Mouse (Mus musculus) heart, embryonic 11.5 days (tissue): Measurements from ENCODE around the gene Ctf1. TPM values are rescaled to one million over a fixed set of nuclear protein-coding genes. Genes with fewer than 3 reads are reported as not detected.
"Not testable (repeated sequence)": the region's sequence is repeated elsewhere in the genome, so short reads cannot be mapped to it uniquely, and the experiment has no call there.

Experiments used
- ATAC-seq: fragments of 200-750 bp; cut with Nextera tagmentation; replicated peaks from 2 replicates; pipeline ENCODE4 v1.8.0; 2017; ENCODE audit warnings: moderate library complexity; ENCODE audit not compliant: insufficient number of reproducible peaks, low FRiP score, low TSS enrichment
- H3K27ac ChIP-seq: fragments of 300-500 bp; sonication (generic); 2 replicates; pipeline ENCODE4 v1.5.1; 2014; ENCODE audit warnings: mild to moderate bottlenecking, low read depth, low read length
- H3K27me3 ChIP-seq: fragments of 300-500 bp; sonication (generic); 2 replicates; pipeline ENCODE4 v1.6.1; 2014; ENCODE audit warnings: mild to moderate bottlenecking, low read length, mixed read lengths; ENCODE audit not compliant: control insufficient read depth, insufficient read depth
- H3K36me3 ChIP-seq: fragments of 300-500 bp; sonication (generic); 2 replicates; pipeline ENCODE4 v1.6.1; 2014; ENCODE audit warnings: mild to moderate bottlenecking, low read length, moderate library complexity, mixed read lengths; ENCODE audit not compliant: control insufficient read depth, insufficient read depth
- H3K4me1 ChIP-seq: fragments of 300-500 bp; sonication (generic); 2 replicates; pipeline ENCODE4 v1.6.1; 2014; ENCODE audit warnings: low read length; ENCODE audit not compliant: control insufficient read depth, insufficient read depth
- H3K4me2 ChIP-seq: fragments of 300-500 bp; sonication (generic); 2 replicates; pipeline ENCODE4 v1.6.1; 2014; ENCODE audit warnings: mild to moderate bottlenecking, moderate library complexity
- H3K4me3 ChIP-seq: fragments of 300-500 bp; sonication (generic); 2 replicates; pipeline ENCODE4 v1.5.1; 2014; ENCODE audit warnings: low read depth, low read length
- H3K9ac ChIP-seq: fragments of 300-500 bp; sonication (generic); 2 replicates; pipeline ENCODE4 v1.6.1; 2014; ENCODE audit warnings: mild to moderate bottlenecking, low read depth, low read length, moderate library complexity
- H3K9me3 ChIP-seq: fragments of 300-500 bp; sonication (generic); replicated peaks from 2 replicates; pipeline ENCODE4 v1.6.1; 2016; ENCODE audit warnings: low read length; ENCODE audit not compliant: control insufficient read depth
- WGBS: fragments of 180-500 bp; shearing (Covaris S2); extraction: QIAGEN DNeasy Blood & Tissue Kit; methylation state at CpG from one replicate; pipeline ENCODE4 v1.1.7; 2014; ENCODE audit not compliant: insufficient replicate concordance; 5-methylcytosine and 5-hydroxymethylcytosine counted together
- polyA plus RNA-seq: library from polyadenylated mRNA; unstranded; fragments of >200 nt; fragmentation: Nextera tagmentation; extraction: Ambion mirVana; gene quantifications from 2 replicates; pipeline ENCODE4 v1.2.1, GENCODE M21; 2014

Gene Ctf1
- polyA plus RNA-seq, 1 experiment from 2014 or later = 4.7 TPM

GRCm38 (mm10) chr7:127688935-127689334 lies 23.6 kb upstream of the Ctf1 start:
- H3K4me3 ChIP-seq = no peak overlapping the region
- H3K4me2 ChIP-seq = no peak overlapping the region
- 88% methylated on average over 7 of the region's 7 CpGs for WGBS
- H3K36me3 ChIP-seq = no peaks in the 10 kb centered on the region
- ATAC-seq = no peak
- no peaks in the 10 kb centered on the region; the same call in 1 of the 2 replicates for H3K27me3 ChIP-seq
- H3K4me1 ChIP-seq = peaks cover 24% of the 10 kb centered on the region
- H3K27ac ChIP-seq = no peak overlapping the region
- H3K9me3 ChIP-seq = no peaks in the 10 kb centered on the region
- 0 out of 2 replicates have a peak overlapping the region, but pooled peaks have one; percentile 28 for H3K9ac ChIP-seq

GRCm38 (mm10) chr7:127689626-127690280 lies 22.8 kb upstream of the Ctf1 start:
- Histone ChIP-seq H3K9me3 (no peaks in the 10 kb centered on the region), H3K27ac (peak overlapping the region; percentile 31; the same call in 1 of the 2 replicates), H3K4me1 (peaks cover 24% of the 10 kb centered on the region), H3K4me3 (no peak overlapping the region), H3K9ac (no peak overlapping the region), H3K4me2 (no peak overlapping the region; the same call in 1 of the 2 replicates), H3K27me3 (no peaks in the 10 kb centered on the region; the same call in 1 of the 2 replicates), H3K36me3 (no peaks in the 10 kb centered on the region)
- ATAC-seq = no peak
- WGBS = 55% methylated on average over 9 of the region's 9 CpGs

- Histone ChIP-seq H3K9me3 (no peaks in the 10 kb centered on the region), H3K4me3 (peak overlapping the region; percentile 38), H3K36me3 (no peaks in the 10 kb centered on the region), H3K27me3 (no peaks in the 10 kb centered on the region), H3K27ac (peak overlapping the region; percentile 96), H3K4me1 (peaks cover 20% of the 10 kb centered on the region), H3K4me2 (peak overlapping the region; percentile 69), H3K9ac (peak overlapping the region; percentile 68)
- ATAC-seq = peak; percentile 74
- 4% methylated on average over 15 of the region's 15 CpGs for WGBS
Measured at GRCm38 (mm10) chr7:127691221-127691989, 21.1 kb upstream of the Ctf1 start.

GRCm38 (mm10) chr7:127693290-127693689 lies 19.2 kb upstream of the Ctf1 start:
- no peak overlapping the region for H3K9ac ChIP-seq
- no peak overlapping the region for H3K4me2 ChIP-seq
- no peaks in the 10 kb centered on the region for H3K9me3 ChIP-seq
- no peaks in the 10 kb centered on the region for H3K36me3 ChIP-seq
- H3K27ac ChIP-seq = no peak overlapping the region
- H3K4me1 ChIP-seq = peaks cover 16% of the 10 kb centered on the region
- no peak for ATAC-seq
- WGBS = 87% methylated on average over 8 of the region's 8 CpGs
- no peaks in the 10 kb centered on the region for H3K27me3 ChIP-seq
- H3K4me3 ChIP-seq = no peak overlapping the region

- not testable (repeated sequence) for H3K27me3 ChIP-seq, H3K27ac ChIP-seq, H3K4me2 ChIP-seq, H3K4me3 ChIP-seq, ATAC-seq, H3K9me3 ChIP-seq, H3K36me3 ChIP-seq, H3K9ac ChIP-seq
- peaks cover 16% of the 10 kb centered on the region for H3K4me1 ChIP-seq
- 84% methylated on average over 7 of the region's 7 CpGs for WGBS
Measured at GRCm38 (mm10) chr7:127693730-127694129, 18.8 kb upstream of the Ctf1 start.

GRCm38 (mm10) chr7:127698986-127699385 lies 13.6 kb upstream of the Ctf1 start:
- H3K4me3 ChIP-seq = no peak overlapping the region
- no peak overlapping the region for H3K9ac ChIP-seq
- no peak overlapping the region for H3K27ac ChIP-seq
- 69% methylated on average over 6 of the region's 6 CpGs for WGBS
- no peak for ATAC-seq
- H3K4me2 ChIP-seq = no peak overlapping the region
- no peaks in the 10 kb centered on the region for H3K27me3 ChIP-seq
- H3K4me1 ChIP-seq = no peaks in the 10 kb centered on the region
- peaks cover 6% of the 10 kb centered on the region; the same call in 1 of the 2 replicates for H3K36me3 ChIP-seq
- H3K9me3 ChIP-seq = no peaks in the 10 kb centered on the region

- 69% methylated on average over 3 of the region's 3 CpGs for WGBS
- Histone ChIP-seq H3K27ac (no peak overlapping the region), H3K9me3 (no peaks in the 10 kb centered on the region), H3K4me3 (no peak overlapping the region), H3K4me2 (no peak overlapping the region), H3K36me3 (peaks cover 8% of the 10 kb centered on the region; the same call in 1 of the 2 replicates), H3K27me3 (no peaks in the 10 kb centered on the region), H3K9ac (no peak overlapping the region), H3K4me1 (no peaks in the 10 kb centered on the region)
- ATAC-seq = no peak
Measured at GRCm38 (mm10) chr7:127700712-127701331, 11.7 kb upstream of the Ctf1 start.

GRCm38 (mm10) chr7:127703561-127704178 lies 8.9 kb upstream of the Ctf1 start:
- ATAC-seq = no peak
- 89% methylated on average over 8 of the region's 8 CpGs for WGBS
- peaks cover 8% of the 10 kb centered on the region; the same call in 1 of the 2 replicates for H3K36me3 ChIP-seq
- H3K9me3 ChIP-seq = no peaks in the 10 kb centered on the region
- H3K27ac ChIP-seq = no peak overlapping the region
- peaks cover 13% of the 10 kb centered on the region for H3K4me1 ChIP-seq
- no peak overlapping the region for H3K4me3 ChIP-seq
- no peaks in the 10 kb centered on the region for H3K27me3 ChIP-seq
- H3K4me2 ChIP-seq = no peak overlapping the region
- H3K9ac ChIP-seq = no peak overlapping the region
